Mouse (Mus musculus) limb, embryonic 14.5 days (tissue): Measurements from ENCODE around the gene Slc25a45. TPM values are rescaled to one million over a fixed set of nuclear protein-coding genes. Genes with fewer than 3 reads are reported as not detected.
"Not testable (repeated sequence)": the region's sequence is repeated elsewhere in the genome, so short reads cannot be mapped to it uniquely, and the experiment has no call there.

Experiments
- ATAC-seq: fragments of 200-750 bp; cut with Nextera tagmentation; 2 replicates; pipeline ENCODE4 v1.8.0; 2017; ENCODE audit warnings: low read depth, moderate number of reproducible peaks, moderate TSS enrichment; ENCODE audit not compliant: low FRiP score
- DNase-seq: peaks from one replicate; pipeline ENCODE4 v3.0.0-alpha.2; 2015; ENCODE audit warnings: low spot score
- H3K27ac ChIP-seq: fragments of 300-500 bp; sonication (generic); replicated peaks from 2 replicates; pipeline ENCODE4 v1.5.1; 2014; ENCODE audit warnings: low read depth, mild to moderate bottlenecking, low read length, moderate library complexity, mixed read lengths
- H3K27me3 ChIP-seq: fragments of 300-500 bp; sonication (generic); 2 replicates; pipeline ENCODE4 v1.6.1; 2014; ENCODE audit warnings: low read length, mixed read lengths; ENCODE audit not compliant: control insufficient read depth, insufficient read depth
- H3K36me3 ChIP-seq: fragments of 300-500 bp; sonication (generic); 2 replicates; pipeline ENCODE4 v1.6.1; 2014; ENCODE audit warnings: mild to moderate bottlenecking, low read length, moderate library complexity, mixed read lengths; ENCODE audit not compliant: control insufficient read depth, insufficient read depth
- H3K4me1 ChIP-seq: fragments of 300-500 bp; sonication (generic); 2 replicates; pipeline ENCODE4 v1.6.1; 2014; ENCODE audit warnings: antibody characterized with exemption, low read length, mixed read lengths; ENCODE audit not compliant: control insufficient read depth, insufficient read depth
- H3K4me2 ChIP-seq: fragments of 300-500 bp; sonication (generic); replicated peaks from 2 replicates; pipeline ENCODE4 v1.6.1; 2014; ENCODE audit warnings: low read depth, mild to moderate bottlenecking, low read length, moderate library complexity; ENCODE audit not compliant: severe bottlenecking
- H3K4me3 ChIP-seq: fragments of 300-500 bp; sonication (generic); replicated peaks from 2 replicates; pipeline ENCODE4 v1.5.1; 2014; ENCODE audit warnings: low read length
- H3K9ac ChIP-seq: fragments of 300-500 bp; sonication (generic); 2 replicates; pipeline ENCODE4 v1.6.1; 2014; ENCODE audit warnings: mild to moderate bottlenecking, low read depth, low read length, moderate library complexity; ENCODE audit not compliant: severe bottlenecking
- H3K9me3 ChIP-seq: fragments of 300-500 bp; sonication (generic); 2 replicates; pipeline ENCODE4 v1.6.1; 2016; ENCODE audit warnings: low read length; ENCODE audit not compliant: control insufficient read depth
- POLR2A ChIP-seq: fragments of 200-500 bp; IDR thresholded peaks from 2 replicates; pipeline ENCODE4 v1.8.0; 2012; ENCODE audit warnings: inconsistent platforms, mild to moderate bottlenecking, moderate library complexity, borderline replicate concordance; ENCODE audit not compliant: insufficient read depth, insufficient read length; ENCODE audit errors: extremely low read depth
- WGBS: fragments of 180-500 bp; shearing (Covaris S2); extraction: QIAGEN DNeasy Blood & Tissue Kit; methylation state at CpG from one replicate; pipeline ENCODE4 v1.1.7; 2014; 5-methylcytosine and 5-hydroxymethylcytosine counted together
- polyA plus RNA-seq, 2 experiments: library from polyadenylated mRNA; depleted of rRNA in 1 of 2; stranded (reverse) in 1 of 2; unstranded in 1 of 2; fragments of >200 nt; fragmentation: Nextera tagmentation in 1 of 2; extraction: Ambion mirVana in 1 of 2; gene quantifications; 2 replicates each; pipeline versions ENCODE4 v1.2.1 to v1.2.3; 2012 to 2014

The Slc25a45 gene
- polyA plus RNA-seq, 2 experiments: 3.0 to 6.2 TPM

- Histone ChIP-seq H3K27me3 (no peaks in the 10 kb centered on the region), H3K27ac (no peak overlapping the region), H3K36me3 (no peaks in the 10 kb centered on the region), H3K9ac (no peak overlapping the region), H3K4me2 (no peak overlapping the region), H3K4me3 (no peak overlapping the region), H3K4me1 (peaks cover 7% of the 10 kb centered on the region), H3K9me3 (no peaks in the 10 kb centered on the region)
- ATAC-seq (no peak), DNase-seq (no peak)
- WGBS: 86% methylated on average over 7 of the region's 7 CpGs
- TF ChIP-seq POLR2A: no peak
These were observed 2.1 kb downstream of the Slc25a45 start for GRCm38 (mm10) chr19:5879735-5880134.

- Histone ChIP-seq H3K4me3 (no peak overlapping the region), H3K9me3 (no peaks in the 10 kb centered on the region), H3K36me3 (no peaks in the 10 kb centered on the region), H3K4me2 (no peak overlapping the region), H3K4me1 (peaks cover 3% of the 10 kb centered on the region; the same call in 1 of the 2 replicates), H3K27me3 (no peaks in the 10 kb centered on the region), H3K9ac (no peak overlapping the region), H3K27ac (no peak overlapping the region)
- ATAC-seq (no peak), DNase-seq (no peak)
- no peak for TF ChIP-seq POLR2A
- 93% methylated on average over 6 of the region's 6 CpGs for WGBS
These were observed 3.5 kb downstream of the Slc25a45 start for GRCm38 (mm10) chr19:5881155-5881554.

- not testable (repeated sequence) for H3K9me3 ChIP-seq
- WGBS: 77% methylated on average over 5 of the region's 5 CpGs
These were observed 4.5 kb downstream of the Slc25a45 start for GRCm38 (mm10) chr19:5882079-5882478.

GRCm38 (mm10) chr19:5883935-5884334 is 6.3 kb downstream of the Slc25a45 start:
- 44% methylated on average over 1 of the region's 1 CpGs for WGBS
- no peak for DNase-seq
- no peak for TF ChIP-seq POLR2A

More at GRCm38 (mm10) chr19:5882079-5882478, 4.5 kb downstream of the Slc25a45 start:
- H3K27me3 ChIP-seq, H3K4me2 ChIP-seq, DNase-seq, H3K4me3 ChIP-seq, H3K4me1 ChIP-seq, H3K9ac ChIP-seq, ATAC-seq, H3K27ac ChIP-seq, H3K36me3 ChIP-seq: not testable (repeated sequence)

GRCm38 (mm10) chr19:5885838-5886237 is 8.2 kb downstream of the Slc25a45 start:
- no peaks in the 10 kb centered on the region for H3K4me1 ChIP-seq
- no peaks in the 10 kb centered on the region for H3K27me3 ChIP-seq
- no peak overlapping the region for H3K4me3 ChIP-seq
- no peak overlapping the region for H3K27ac ChIP-seq
- DNase-seq (no peak), ATAC-seq (no peak)
- no peaks in the 10 kb centered on the region for H3K36me3 ChIP-seq
- no peak for TF ChIP-seq POLR2A
- no peak overlapping the region for H3K9ac ChIP-seq
- no peaks in the 10 kb centered on the region for H3K9me3 ChIP-seq
- H3K4me2 ChIP-seq: no peak overlapping the region
- 59% methylated on average over 4 of the region's 4 CpGs for WGBS

More at GRCm38 (mm10) chr19:5883935-5884334, 6.3 kb downstream of the Slc25a45 start:
- H3K4me2 ChIP-seq: no peak overlapping the region
- H3K27me3 ChIP-seq: no peaks in the 10 kb centered on the region
- no peak overlapping the region for H3K4me3 ChIP-seq
- H3K27ac ChIP-seq: no peak overlapping the region
- no peak overlapping the region for H3K9ac ChIP-seq
- no peak for ATAC-seq
- H3K9me3 ChIP-seq: no peaks in the 10 kb centered on the region
- H3K36me3 ChIP-seq: no peaks in the 10 kb centered on the region
- no peaks in the 10 kb centered on the region for H3K4me1 ChIP-seq

GRCm38 (mm10) chr19:5887234-5887815 is 9.7 kb downstream of the Slc25a45 start:
- ATAC-seq (no peak), DNase-seq (no peak)
- whole genome bisulfite sequencing: 71% methylated on average over 3 of the region's 3 CpGs
- Histone ChIP-seq H3K36me3 (no peaks in the 10 kb centered on the region), H3K9me3 (no peaks in the 10 kb centered on the region), H3K4me3 (no peak overlapping the region), H3K27ac (no peak overlapping the region), H3K9ac (no peak overlapping the region), H3K4me1 (no peaks in the 10 kb centered on the region), H3K27me3 (no peaks in the 10 kb centered on the region), H3K4me2 (no peak overlapping the region)
- no peak for TF ChIP-seq POLR2A
